Mouse (Mus musculus) urinary bladder, postnatal 10 days (tissue): Measurements from ENCODE around the gene Mthfd1l.
"Not testable (repeated sequence)": the region's sequence is repeated elsewhere in the genome, so short reads cannot be mapped to it uniquely, and the experiment has no call there.

ENCODE experiments used
- DNase-seq: peaks from one replicate; pipeline ENCODE4 v3.0.0; 2022; ENCODE audit warnings: low spot score

The Mthfd1l gene

GRCm38 (mm10) chr10:4120708-4121107, 147.8 kb downstream of the Mthfd1l start:
- DNase-seq, result no peak

- DNase-seq, result no peak
Measured at GRCm38 (mm10) chr10:4121197-4121596, 148.3 kb downstream of the Mthfd1l start.

- not testable (repeated sequence) for DNase-seq
Measured at GRCm38 (mm10) chr10:4123280-4123945, 150.5 kb downstream of the Mthfd1l start.

GRCm38 (mm10) chr10:4124148-4124547, 151.2 kb downstream of the Mthfd1l start:
- no peak for DNase-seq

GRCm38 (mm10) chr10:4125232-4125631, 152.3 kb downstream of the Mthfd1l start:
- DNase-seq, result no peak

- DNase-seq, result no peak
Measured at GRCm38 (mm10) chr10:4126335-4127012, 153.6 kb downstream of the Mthfd1l start.

GRCm38 (mm10) chr10:4128411-4128810, 155.5 kb downstream of the Mthfd1l start:
- no peak for DNase-seq

GRCm38 (mm10) chr10:4128915-4129314, 156.0 kb downstream of the Mthfd1l start:
- no peak for DNase-seq

GRCm38 (mm10) chr10:4129461-4129860, 156.5 kb downstream of the Mthfd1l start:
- no peak for DNase-seq

GRCm38 (mm10) chr10:4130034-4130607, 157.2 kb downstream of the Mthfd1l start:
- no peak for DNase-seq

- no peak for DNase-seq
Measured at GRCm38 (mm10) chr10:4132735-4133134, 159.8 kb downstream of the Mthfd1l start.

GRCm38 (mm10) chr10:4135100-4135764, 162.3 kb downstream of the Mthfd1l start:
- no peak for DNase-seq

GRCm38 (mm10) chr10:4139531-4139930, 166.6 kb downstream of the Mthfd1l start:
- DNase-seq, result no peak

GRCm38 (mm10) chr10:4141689-4142088, 168.8 kb downstream of the Mthfd1l start:
- no peak for DNase-seq

GRCm38 (mm10) chr10:4142816-4143215, 169.9 kb downstream of the Mthfd1l start:
- DNase-seq, result no peak

- DNase-seq, result no peak
Measured at GRCm38 (mm10) chr10:4143381-4143780, 170.5 kb downstream of the Mthfd1l start.

- no peak for DNase-seq
Measured at GRCm38 (mm10) chr10:4145080-4145807, 172.3 kb downstream of the Mthfd1l start.

- DNase-seq, result no peak
Measured at GRCm38 (mm10) chr10:4146947-4147346, 174.0 kb downstream of the Mthfd1l start.

- no peak for DNase-seq
Measured at GRCm38 (mm10) chr10:4151159-4151558, 178.2 kb downstream of the Mthfd1l start.

GRCm38 (mm10) chr10:4151862-4152776, 179.2 kb downstream of the Mthfd1l start:
- DNase-seq, result no peak

GRCm38 (mm10) chr10:4153031-4153430, 180.1 kb downstream of the Mthfd1l start:
- DNase-seq, result no peak
